Mouse (Mus musculus) intestine, embryonic 16.5 days (tissue): ENCODE measurements at regions not wholly inside any gene's neighbourhood (a gene's known extent, or its start where the extent isn't known, plus 50 kb on each side); places are given as distances from the start of the nearest gene placed in this dataset.

Experiments
- ATAC-seq: fragments of 200-750 bp; cut with Nextera tagmentation; 2 replicates; pipeline ENCODE4 v1.8.0; 2017; ENCODE audit warnings: moderate TSS enrichment, moderate library complexity
- H3K27ac ChIP-seq: fragments of 300-500 bp; sonication (generic); 2 replicates; pipeline ENCODE4 v1.5.1; 2014; ENCODE audit warnings: mild to moderate bottlenecking, low read length
- H3K27me3 ChIP-seq: fragments of 300-500 bp; sonication (generic); replicated peaks from 2 replicates; pipeline ENCODE4 v1.6.1; 2014; ENCODE audit warnings: low read length, control low read depth, mixed read lengths; ENCODE audit not compliant: control insufficient read depth, insufficient read depth
- H3K36me3 ChIP-seq: fragments of 300-500 bp; sonication (generic); 2 replicates; pipeline ENCODE4 v1.6.1; 2014; ENCODE audit warnings: low read length, control low read depth; ENCODE audit not compliant: control insufficient read depth, insufficient read depth
- H3K4me1 ChIP-seq: fragments of 300-500 bp; sonication (generic); 2 replicates; pipeline ENCODE4 v1.6.1; 2014; ENCODE audit warnings: low read length, control low read depth, mixed read lengths; ENCODE audit not compliant: control insufficient read depth, insufficient read depth
- H3K4me2 ChIP-seq: fragments of 300-500 bp; sonication (generic); 2 replicates; pipeline ENCODE4 v1.6.1; 2014; ENCODE audit warnings: low read depth, low read length, control low read depth
- H3K4me3 ChIP-seq: fragments of 300-500 bp; sonication (generic); 2 replicates; pipeline ENCODE4 v1.5.1; 2014; ENCODE audit warnings: mild to moderate bottlenecking, low read length
- H3K9ac ChIP-seq: fragments of 300-500 bp; sonication (generic); 2 replicates; pipeline ENCODE4 v1.6.1; 2014; ENCODE audit warnings: low read depth, low read length
- H3K9me3 ChIP-seq: fragments of 300-500 bp; sonication (generic); 2 replicates; pipeline ENCODE4 v1.6.1; 2016; ENCODE audit warnings: low read length, control low read depth; ENCODE audit not compliant: control insufficient read depth
- WGBS: fragments of 180-500 bp; shearing (Covaris S2); extraction: QIAGEN DNeasy Blood & Tissue Kit; methylation state at CpG from one replicate; pipeline ENCODE4 v1.1.7; 2014; 5-methylcytosine and 5-hydroxymethylcytosine counted together

DNA sequence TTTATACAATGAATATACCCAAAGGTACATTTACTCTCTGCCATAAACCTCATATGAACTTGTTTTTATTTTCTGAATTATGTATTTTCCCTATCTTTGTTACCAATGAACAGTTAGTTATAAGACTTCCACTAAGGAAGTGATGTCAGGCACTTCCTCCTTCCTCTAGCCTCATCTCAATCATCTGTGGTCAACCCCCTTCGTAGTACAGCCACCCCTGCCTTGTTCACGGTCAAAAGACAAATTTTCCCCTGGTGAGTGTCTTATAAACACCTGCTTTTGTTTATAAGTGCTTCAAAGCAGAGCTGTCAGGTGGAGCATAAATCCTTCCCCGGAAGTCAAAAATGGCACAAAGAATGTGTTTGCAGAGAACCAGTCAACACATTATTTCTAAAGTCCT is 312.0 kb downstream of the Spry2 start:
- H3K27ac ChIP-seq = no peak overlapping the region
- no peaks in the 10 kb centered on the region for H3K9me3 ChIP-seq
- ATAC-seq = no peak
- no peaks in the 10 kb centered on the region for H3K4me1 ChIP-seq
- no peaks in the 10 kb centered on the region for H3K27me3 ChIP-seq
- 46% methylated on average over 3 of the region's 3 CpGs for WGBS
- H3K4me2 ChIP-seq = no peak overlapping the region
- no peaks in the 10 kb centered on the region for H3K36me3 ChIP-seq
- H3K9ac ChIP-seq = no peak overlapping the region
- no peak overlapping the region for H3K4me3 ChIP-seq

DNA sequence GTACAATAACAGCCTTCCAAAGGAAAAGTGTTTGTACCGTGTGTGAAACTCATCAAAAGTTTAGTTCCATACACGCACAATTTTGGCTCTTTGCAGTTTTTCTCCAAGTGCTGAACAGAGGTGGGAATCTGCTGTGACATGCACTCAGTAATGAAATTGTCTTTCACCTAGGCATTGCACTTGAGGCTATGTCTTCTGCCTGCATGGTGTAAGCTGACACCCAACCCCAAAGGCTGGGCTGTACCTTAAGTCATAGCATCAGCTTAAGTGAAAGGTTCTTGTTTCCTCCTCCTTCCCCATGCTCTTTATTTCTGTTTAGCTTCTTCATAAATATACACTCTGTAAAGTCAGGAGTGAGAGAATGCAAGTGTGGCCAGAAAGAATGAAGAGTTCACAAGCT is 313.1 kb downstream of the Spry2 start:
- no peak overlapping the region for H3K27ac ChIP-seq
- H3K4me3 ChIP-seq = no peak overlapping the region
- ATAC-seq = no peak
- H3K9ac ChIP-seq = no peak overlapping the region
- H3K36me3 ChIP-seq = no peaks in the 10 kb centered on the region
- no peaks in the 10 kb centered on the region for H3K9me3 ChIP-seq
- H3K4me1 ChIP-seq = no peaks in the 10 kb centered on the region
- no peaks in the 10 kb centered on the region for H3K27me3 ChIP-seq
- H3K4me2 ChIP-seq = no peak overlapping the region
- 83% methylated on average over 2 of the region's 2 CpGs for WGBS

DNA sequence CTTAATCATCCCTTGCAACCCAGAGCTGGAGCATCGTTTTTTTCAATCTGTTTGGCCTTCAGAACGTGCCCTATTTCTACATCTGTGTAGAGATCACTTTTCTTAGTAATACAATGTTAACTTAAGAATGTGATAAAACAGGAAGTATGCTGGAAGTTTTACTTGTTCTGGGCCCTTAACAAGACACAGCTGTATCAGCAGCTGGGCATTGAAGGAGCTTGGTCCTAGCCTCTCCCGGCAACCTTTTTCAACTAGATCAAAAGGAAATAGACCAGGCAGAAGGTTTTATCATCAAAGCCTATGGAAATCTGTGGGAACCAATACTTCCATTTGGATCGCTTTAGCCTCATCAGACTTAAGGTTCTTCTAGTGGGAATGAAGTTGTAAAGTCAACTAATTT is 317.9 kb downstream of the Ndfip2 start:
- Histone ChIP-seq H3K27ac (no peak overlapping the region), H3K36me3 (no peaks in the 10 kb centered on the region), H3K4me2 (no peak overlapping the region), H3K9ac (no peak overlapping the region), H3K4me1 (no peaks in the 10 kb centered on the region), H3K27me3 (no peaks in the 10 kb centered on the region), H3K4me3 (no peak overlapping the region), H3K9me3 (no peaks in the 10 kb centered on the region)
- no peak for ATAC-seq
- 49% methylated on average over 4 of the region's 4 CpGs for WGBS

DNA sequence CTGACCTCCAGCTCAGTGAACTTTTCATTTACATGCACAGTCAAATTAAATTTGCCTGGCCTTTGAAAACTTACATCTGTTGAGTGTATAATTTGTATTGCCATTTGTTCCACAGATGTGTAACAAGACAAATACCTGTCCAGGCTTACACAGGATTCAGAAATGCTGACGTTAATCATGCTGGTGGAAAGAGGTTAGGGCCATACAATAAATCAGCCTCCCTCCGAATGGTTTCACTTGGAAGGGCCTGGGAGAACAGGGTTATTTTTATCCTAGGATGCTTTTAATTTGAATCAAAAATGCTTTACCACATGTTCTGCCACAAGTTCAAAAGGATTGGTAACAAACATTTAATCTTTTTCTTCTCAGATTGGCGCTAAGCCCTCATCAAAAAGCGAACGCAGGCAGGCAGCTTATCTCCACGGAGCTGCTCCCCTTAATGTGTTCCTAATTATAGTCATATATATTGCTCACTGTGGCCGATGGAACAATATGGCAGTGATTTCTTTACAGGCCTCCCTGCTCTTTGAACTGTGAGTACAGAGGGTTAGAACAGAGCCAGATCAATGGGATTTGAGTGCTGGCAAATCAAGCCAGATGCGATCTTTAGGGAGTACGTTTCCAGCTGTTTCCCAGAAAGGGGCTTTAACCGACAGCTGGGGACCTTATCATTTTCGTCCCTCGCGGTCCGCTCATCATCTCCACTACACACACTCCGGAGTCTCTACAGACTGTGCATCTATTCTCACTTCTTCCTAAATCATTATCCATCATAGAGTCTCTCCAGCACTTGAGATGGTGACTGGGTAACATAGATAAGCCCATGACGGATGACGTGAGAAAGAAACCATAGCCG is 313.9 kb downstream of the Ndfip2 start:
- no peaks in the 10 kb centered on the region for H3K4me1 ChIP-seq
- H3K9me3 ChIP-seq = no peaks in the 10 kb centered on the region
- no peak overlapping the region for H3K4me3 ChIP-seq
- no peak overlapping the region for H3K9ac ChIP-seq
- WGBS = 51% methylated on average over 18 of the region's 18 CpGs
- no peak overlapping the region for H3K4me2 ChIP-seq
- no peak overlapping the region for H3K27ac ChIP-seq
- H3K27me3 ChIP-seq = no peaks in the 10 kb centered on the region
- peak; percentile 68 for ATAC-seq
- no peaks in the 10 kb centered on the region for H3K36me3 ChIP-seq

DNA sequence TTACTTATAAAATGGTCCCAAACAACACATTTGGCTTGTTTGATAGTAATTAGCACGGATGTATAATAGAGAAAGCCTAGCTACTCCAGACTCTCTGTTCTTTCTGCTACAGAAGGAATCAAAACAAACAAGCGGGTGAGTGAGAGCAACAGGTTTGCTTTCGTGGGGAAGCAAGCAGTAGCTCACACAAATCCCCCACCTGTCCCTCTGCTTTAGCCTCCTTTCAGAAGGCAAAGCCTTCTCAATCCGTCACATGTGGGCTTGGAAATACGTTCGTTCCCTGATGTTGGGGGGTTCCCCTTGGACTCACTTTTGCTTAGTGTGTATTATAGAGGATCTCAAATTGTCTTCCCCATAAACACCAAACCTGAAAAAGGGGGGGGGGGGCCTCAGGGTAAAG is 311.8 kb downstream of the Ndfip2 start:
- Histone ChIP-seq H3K9ac (no peak overlapping the region), H3K4me3 (no peak overlapping the region), H3K4me1 (no peaks in the 10 kb centered on the region), H3K27me3 (no peaks in the 10 kb centered on the region), H3K9me3 (no peaks in the 10 kb centered on the region), H3K4me2 (no peak overlapping the region), H3K27ac (no peak overlapping the region), H3K36me3 (no peaks in the 10 kb centered on the region)
- ATAC-seq = no peak
- 73% methylated on average over 6 of the region's 6 CpGs for WGBS

DNA sequence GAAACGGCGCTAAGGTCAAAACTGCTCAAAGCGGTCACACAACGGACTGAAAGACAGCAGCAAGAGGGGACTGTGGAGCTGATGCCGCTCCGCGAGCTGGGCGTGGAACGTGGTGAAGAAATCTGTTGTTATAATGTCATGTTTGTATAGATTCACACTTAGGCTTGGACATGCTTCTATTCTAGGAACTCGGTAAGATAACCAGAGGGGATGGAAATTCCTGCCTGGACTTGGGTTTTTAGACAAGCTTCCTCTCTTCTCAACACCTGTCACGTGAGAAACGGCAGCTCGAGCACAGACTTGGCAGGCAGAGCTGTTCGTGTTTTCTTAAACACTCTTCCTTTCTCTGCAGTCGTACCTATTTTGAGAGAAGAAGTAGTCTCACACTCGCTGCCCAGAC is 307.5 kb downstream of the Ndfip2 start:
- 75% methylated on average over 16 of the region's 16 CpGs for WGBS
- Histone ChIP-seq H3K36me3 (no peaks in the 10 kb centered on the region), H3K27ac (no peak overlapping the region), H3K4me2 (no peak overlapping the region), H3K9me3 (no peaks in the 10 kb centered on the region), H3K9ac (no peak overlapping the region), H3K4me1 (no peaks in the 10 kb centered on the region), H3K27me3 (no peaks in the 10 kb centered on the region), H3K4me3 (no peak overlapping the region)
- ATAC-seq = no peak

DNA sequence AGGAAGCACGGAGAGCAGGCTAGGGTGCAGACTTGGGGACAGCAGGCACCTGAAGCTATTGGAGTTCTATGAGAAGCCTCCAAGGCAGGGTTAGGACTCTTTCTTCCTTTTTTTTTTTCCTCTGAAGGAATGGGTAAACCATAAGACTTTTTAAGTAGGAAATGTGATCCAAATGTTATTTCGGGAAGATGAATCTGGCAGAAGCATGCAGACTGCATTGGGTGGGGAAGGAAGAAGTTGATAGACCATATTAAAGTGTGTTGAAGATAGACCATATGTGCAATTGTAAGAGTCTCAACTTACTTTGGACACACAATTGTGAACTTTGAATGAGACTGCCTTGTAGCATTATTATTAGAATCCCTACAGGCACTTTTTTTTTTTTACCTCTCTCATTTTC is 304.5 kb downstream of the Ndfip2 start:
- no peak overlapping the region for H3K4me2 ChIP-seq
- no peaks in the 10 kb centered on the region for H3K27me3 ChIP-seq
- no peak overlapping the region for H3K4me3 ChIP-seq
- H3K4me1 ChIP-seq = no peaks in the 10 kb centered on the region
- ATAC-seq = no peak
- no peak overlapping the region for H3K27ac ChIP-seq
- no peak overlapping the region for H3K9ac ChIP-seq
- H3K9me3 ChIP-seq = no peaks in the 10 kb centered on the region
- no peaks in the 10 kb centered on the region for H3K36me3 ChIP-seq
- WGBS = 92% methylated on average over 2 of the region's 2 CpGs

DNA sequence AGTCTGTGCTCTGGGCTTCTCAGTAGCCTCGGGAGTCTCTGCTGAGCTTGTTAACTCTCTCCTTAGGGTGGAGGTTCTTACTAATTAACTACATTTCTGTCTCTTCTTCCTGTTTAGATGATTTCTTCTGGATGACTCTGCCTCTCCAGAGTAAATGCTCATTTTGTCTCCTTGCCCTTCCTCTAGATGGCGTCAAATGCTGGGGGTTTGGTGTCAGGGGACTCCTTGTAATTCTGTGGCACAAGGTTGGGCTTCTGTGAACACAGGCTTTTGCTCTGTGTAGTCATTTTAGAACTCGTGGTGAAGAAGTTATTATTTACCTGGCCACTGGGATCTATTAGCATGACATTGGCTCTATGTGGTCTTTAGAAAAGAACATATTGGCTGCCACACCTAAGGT is 298.4 kb downstream of the Ndfip2 start:
- Histone ChIP-seq H3K4me3 (no peak overlapping the region), H3K9ac (no peak overlapping the region), H3K27ac (no peak overlapping the region), H3K9me3 (no peaks in the 10 kb centered on the region), H3K4me2 (no peak overlapping the region), H3K36me3 (no peaks in the 10 kb centered on the region), H3K27me3 (no peaks in the 10 kb centered on the region), H3K4me1 (no peaks in the 10 kb centered on the region)
- WGBS = 73% methylated on average over 3 of the region's 3 CpGs
- no peak for ATAC-seq

DNA sequence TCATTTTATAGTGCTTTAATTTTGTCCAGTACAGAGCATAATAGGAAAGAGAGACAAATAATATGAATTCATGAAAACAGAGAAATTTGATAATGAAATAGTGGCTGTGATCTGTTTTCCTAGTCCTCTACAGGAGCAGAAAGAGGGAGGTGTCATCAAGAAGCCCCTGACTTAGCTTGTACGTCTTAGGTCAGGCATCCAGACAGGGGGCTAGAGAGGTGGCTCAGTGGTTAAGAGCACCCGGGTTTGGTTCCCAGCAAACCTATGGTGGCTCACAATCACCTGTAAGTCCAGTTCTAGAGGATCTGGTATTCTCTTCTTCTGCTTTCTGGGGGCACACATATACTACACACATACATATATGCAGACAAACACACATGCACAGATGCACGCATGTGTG is 285.7 kb downstream of the Ndfip2 start:
- Histone ChIP-seq H3K9me3 (no peaks in the 10 kb centered on the region), H3K4me2 (no peak overlapping the region), H3K27ac (no peak overlapping the region), H3K27me3 (no peaks in the 10 kb centered on the region), H3K4me3 (no peak overlapping the region), H3K36me3 (no peaks in the 10 kb centered on the region), H3K4me1 (no peaks in the 10 kb centered on the region), H3K9ac (no peak overlapping the region)
- WGBS = 89% methylated on average over 3 of the region's 3 CpGs
- ATAC-seq = no peak
